Mouse (Mus musculus): Measurements from ENCODE around the gene Pex14. TPM values are rescaled to one million over a fixed set of nuclear protein-coding genes. Genes with fewer than 3 reads are reported as not detected.

The Pex14 gene
- polyA plus RNA-seq, 1 experiment = 40.1 TPM

DNA sequence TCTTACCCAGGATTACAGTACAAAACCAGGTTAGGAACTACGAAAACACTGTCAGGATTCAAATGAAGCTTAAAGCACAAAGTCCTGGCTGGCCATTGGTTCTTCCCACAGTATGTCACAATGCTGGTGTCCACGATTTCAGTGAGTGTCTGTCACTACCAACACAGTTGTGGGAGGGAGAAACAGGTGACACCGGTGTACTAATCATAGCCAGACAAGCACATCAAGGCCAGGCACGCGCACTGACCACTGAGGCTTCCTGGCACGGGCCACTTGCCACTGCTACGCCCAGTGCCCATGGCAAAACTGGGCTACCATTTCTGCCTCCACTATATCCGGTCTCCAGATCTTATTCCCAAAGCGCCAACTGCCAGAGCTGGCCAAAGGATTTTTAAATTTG is 40.0 kb downstream of the Pex14 start:
- H3K4me3 ChIP-seq (replicated peaks) = no peak overlapping the region
- no peaks in the 10 kb centered on the region for H3K9me3 ChIP-seq
- no peak for TF ChIP-seq GATA1 (IDR thresholded peaks at IDR 0.05; ENCODE audit: borderline replicate concordance, low read length)
- no peak for TF ChIP-seq FLI1 (IDR thresholded peaks at IDR 0.05; ENCODE audit: low read length)
- H3K4me1 ChIP-seq = peaks cover 26% of the 10 kb centered on the region
- H3K27me3 ChIP-seq (replicated peaks) = no peaks in the 10 kb centered on the region
- H3K36me3 ChIP-seq (replicated peaks; ENCODE audit: low read length) = peaks cover 11% of the 10 kb centered on the region

DNA sequence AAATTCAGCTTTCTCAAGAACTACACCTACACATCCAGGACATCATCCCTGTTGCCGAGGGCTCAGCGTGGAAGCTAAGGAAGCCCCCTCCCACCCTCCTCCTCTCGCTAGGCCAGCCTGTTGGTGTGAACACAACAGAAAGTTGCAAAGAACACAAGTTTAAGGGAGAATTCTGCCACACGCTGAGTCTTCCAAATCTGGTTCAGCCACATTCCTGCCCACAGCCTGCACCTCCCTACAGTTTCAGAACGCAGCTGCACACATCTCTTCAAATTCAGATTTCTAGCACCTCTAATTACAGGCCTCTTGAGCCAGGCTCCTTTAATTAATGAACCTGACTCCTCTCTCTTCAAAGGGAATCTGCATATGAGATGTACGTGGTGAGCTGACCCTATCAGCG is 41.4 kb downstream of the Pex14 start:
- no peaks in the 10 kb centered on the region for H3K27me3 ChIP-seq (replicated peaks)

DNA sequence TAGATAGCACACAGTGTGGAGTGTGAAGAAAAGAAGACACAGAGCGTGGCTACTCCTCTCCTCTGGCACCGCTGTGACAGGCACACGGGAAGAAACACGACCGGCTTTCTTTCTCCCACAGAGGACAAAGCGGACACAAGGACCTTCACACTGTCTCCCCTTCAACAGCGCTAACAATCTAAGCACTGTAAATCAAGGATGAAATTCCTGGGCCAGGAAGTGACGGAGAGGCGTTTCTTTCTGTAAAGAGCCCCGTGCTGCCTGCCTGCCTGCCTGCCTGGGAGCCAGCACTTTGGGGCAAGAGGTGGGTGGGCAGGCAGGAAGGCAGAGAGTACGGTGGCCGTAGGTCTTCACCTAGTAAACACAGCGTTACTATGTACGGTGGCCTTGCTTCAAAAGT is 42.2 kb downstream of the Pex14 start:
- H3K4me1 ChIP-seq = peaks cover 26% of the 10 kb centered on the region
- H3K9me3 ChIP-seq = no peaks in the 10 kb centered on the region
- no peaks in the 10 kb centered on the region for H3K27me3 ChIP-seq (replicated peaks)
- no peak overlapping the region for H3K4me3 ChIP-seq (replicated peaks)
- no peak for TF ChIP-seq FLI1 (IDR thresholded peaks at IDR 0.05; ENCODE audit: low read length)
- TF ChIP-seq GATA1 (IDR thresholded peaks at IDR 0.05; ENCODE audit: borderline replicate concordance, low read length) = no peak
- H3K36me3 ChIP-seq (replicated peaks; ENCODE audit: low read length) = peaks cover 14% of the 10 kb centered on the region

More for the DNA sequence above, 41.4 kb downstream of the Pex14 start:
- no peak overlapping the region for H3K4me3 ChIP-seq (replicated peaks)
- H3K36me3 ChIP-seq (replicated peaks; ENCODE audit: low read length) = peaks cover 11% of the 10 kb centered on the region
- H3K4me1 ChIP-seq = peaks cover 26% of the 10 kb centered on the region
- TF ChIP-seq GATA1 (IDR thresholded peaks at IDR 0.05; ENCODE audit: borderline replicate concordance, low read length) (no peak), FLI1 (IDR thresholded peaks at IDR 0.05; ENCODE audit: low read length) (no peak)
- H3K9me3 ChIP-seq = no peaks in the 10 kb centered on the region

DNA sequence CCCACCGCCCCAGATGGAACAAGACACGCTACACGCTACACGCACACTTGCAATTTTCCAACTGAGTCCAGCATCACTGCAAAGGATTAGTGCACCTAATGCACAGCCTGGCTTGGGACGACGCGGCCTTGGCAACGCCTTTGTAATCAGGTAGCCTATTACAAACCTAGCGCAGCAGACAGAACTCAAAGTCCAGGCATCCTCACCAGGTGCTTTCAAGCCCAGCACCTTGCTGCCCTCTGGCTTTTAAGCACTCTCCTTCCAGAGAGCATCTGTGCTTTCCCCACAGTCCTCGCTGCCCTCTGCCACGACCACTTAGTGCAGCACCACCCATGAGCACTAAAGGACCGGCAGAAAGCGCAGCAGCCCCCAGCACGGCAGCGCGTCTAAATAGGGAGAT is 42.7 kb downstream of the Pex14 start:
- H3K27me3 ChIP-seq (replicated peaks) = no peaks in the 10 kb centered on the region
- TF ChIP-seq GATA1 (IDR thresholded peaks at IDR 0.05; ENCODE audit: borderline replicate concordance, low read length) (no peak), FLI1 (IDR thresholded peaks at IDR 0.05; ENCODE audit: low read length) (no peak)
- peaks cover 26% of the 10 kb centered on the region for H3K4me1 ChIP-seq
- no peaks in the 10 kb centered on the region for H3K9me3 ChIP-seq
- H3K4me3 ChIP-seq (replicated peaks) = no peak overlapping the region
- peaks cover 15% of the 10 kb centered on the region for H3K36me3 ChIP-seq (replicated peaks; ENCODE audit: low read length)

DNA sequence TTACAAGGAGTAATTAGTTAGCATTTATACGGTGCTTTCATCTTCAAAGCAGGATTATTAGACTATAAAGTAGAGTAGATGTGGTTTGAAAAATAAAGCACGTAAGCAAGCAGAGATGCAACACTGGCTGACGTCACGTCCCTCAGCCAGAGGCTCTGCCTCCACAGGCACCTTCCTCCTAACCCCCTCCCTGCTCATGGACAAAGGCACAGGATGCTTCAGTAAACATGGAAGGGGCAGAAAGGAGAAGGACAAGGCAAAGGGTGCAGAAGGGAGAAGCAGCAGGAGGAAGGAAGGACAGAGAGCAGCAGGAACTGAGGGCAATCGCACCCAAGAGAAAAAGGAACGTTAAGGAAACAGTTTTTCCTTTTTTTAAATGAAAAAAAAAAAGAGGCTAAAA is 43.8 kb downstream of the Pex14 start:
- Histone ChIP-seq H3K4me3 (replicated peaks) (peak overlapping the region; percentile 78), H3K27me3 (replicated peaks) (no peaks in the 10 kb centered on the region), H3K36me3 (replicated peaks; ENCODE audit: low read length) (peaks cover 19% of the 10 kb centered on the region), H3K9me3 (no peaks in the 10 kb centered on the region), H3K4me1 (peaks cover 24% of the 10 kb centered on the region)
- no peak for TF ChIP-seq GATA1 (IDR thresholded peaks at IDR 0.05; ENCODE audit: borderline replicate concordance, low read length)
- TF ChIP-seq FLI1 (IDR thresholded peaks at IDR 0.05; ENCODE audit: low read length) = no peak

DNA sequence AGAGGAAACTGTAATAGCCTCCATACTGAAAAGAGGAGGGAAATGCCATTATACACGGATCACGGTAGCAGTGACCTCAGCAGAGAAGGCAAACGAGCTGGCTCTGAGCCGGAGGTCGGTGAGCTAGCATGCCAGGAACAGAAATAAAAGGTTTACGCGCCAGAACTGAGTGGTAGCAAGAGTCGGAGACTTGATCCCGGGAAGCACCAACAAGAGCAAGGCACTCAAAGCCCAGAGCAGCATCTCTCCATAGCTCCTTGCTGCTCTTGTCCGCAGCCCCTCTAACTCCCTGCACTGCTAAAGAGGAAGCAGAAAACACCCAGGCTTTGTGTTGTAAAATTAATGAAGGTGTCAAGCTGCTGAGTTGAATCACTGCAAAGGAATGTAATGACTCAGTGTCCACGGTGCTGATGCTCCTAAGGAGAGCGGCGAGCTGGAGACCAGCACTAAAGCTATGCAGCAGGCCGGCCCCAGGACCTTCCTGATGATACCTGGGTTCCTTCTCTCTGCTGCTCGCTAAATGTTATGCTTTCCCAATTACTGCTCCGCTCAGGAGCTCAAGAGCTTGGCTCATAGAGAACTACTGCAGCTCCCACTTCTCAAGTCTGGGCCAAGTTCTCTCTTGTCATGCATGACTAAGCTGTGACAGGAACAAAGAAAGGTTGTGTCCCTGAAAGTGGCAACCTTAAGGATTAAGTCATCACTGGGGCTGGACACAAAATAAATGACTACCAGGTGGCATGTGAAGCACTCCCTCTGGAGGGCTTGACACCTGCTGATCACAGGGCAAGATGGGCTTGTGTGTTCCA is 50.1 kb downstream of the Pex14 start:
- no peak for TF ChIP-seq GATA1 (IDR thresholded peaks at IDR 0.05; ENCODE audit: borderline replicate concordance, low read length)
- no peak for TF ChIP-seq FLI1 (IDR thresholded peaks at IDR 0.05; ENCODE audit: low read length)
- Histone ChIP-seq H3K27me3 (replicated peaks) (peaks cover 5% of the 10 kb centered on the region), H3K9me3 (no peaks in the 10 kb centered on the region), H3K4me1 (peaks cover 53% of the 10 kb centered on the region), H3K36me3 (replicated peaks; ENCODE audit: low read length) (peaks cover 10% of the 10 kb centered on the region), H3K4me3 (replicated peaks) (no peak overlapping the region)

DNA sequence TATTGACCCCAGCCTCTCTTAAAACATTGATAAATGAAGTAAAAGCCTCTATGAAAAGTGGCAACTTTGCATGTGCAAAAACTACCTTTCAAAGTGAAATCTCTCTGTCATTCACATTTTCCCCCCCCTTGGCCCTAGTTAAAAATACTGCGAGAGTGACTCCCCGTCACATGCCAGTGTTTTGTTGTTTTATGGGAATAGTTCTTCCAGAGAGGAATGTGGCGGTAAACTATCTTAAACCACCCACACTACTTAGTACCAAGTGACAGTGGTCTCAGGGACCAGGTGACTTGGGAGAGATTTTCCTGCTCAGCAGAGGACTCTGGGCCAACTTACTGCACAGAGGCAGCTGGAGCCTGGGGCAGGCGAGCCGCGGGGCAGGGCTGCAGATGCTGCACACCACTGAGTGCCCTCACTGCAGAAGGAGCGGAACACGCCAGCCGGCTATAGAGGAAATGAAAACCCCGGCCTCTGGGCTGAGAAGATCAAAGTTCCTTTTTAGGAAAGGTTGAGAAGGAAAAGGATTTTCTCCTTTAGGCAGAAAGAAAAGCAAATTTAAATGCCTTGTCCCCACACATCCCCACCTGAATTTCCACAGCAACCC is 50.9 kb downstream of the Pex14 start:
- TF ChIP-seq GATA1 (IDR thresholded peaks at IDR 0.05; ENCODE audit: borderline replicate concordance, low read length) (no peak), FLI1 (IDR thresholded peaks at IDR 0.05; ENCODE audit: low read length) (no peak)
- H3K27me3 ChIP-seq (replicated peaks) = peaks cover 5% of the 10 kb centered on the region
- H3K4me3 ChIP-seq (replicated peaks) = no peak overlapping the region
- H3K9me3 ChIP-seq = no peaks in the 10 kb centered on the region
- H3K4me1 ChIP-seq = peaks cover 50% of the 10 kb centered on the region
- H3K36me3 ChIP-seq (replicated peaks; ENCODE audit: low read length) = peaks cover 8% of the 10 kb centered on the region

DNA sequence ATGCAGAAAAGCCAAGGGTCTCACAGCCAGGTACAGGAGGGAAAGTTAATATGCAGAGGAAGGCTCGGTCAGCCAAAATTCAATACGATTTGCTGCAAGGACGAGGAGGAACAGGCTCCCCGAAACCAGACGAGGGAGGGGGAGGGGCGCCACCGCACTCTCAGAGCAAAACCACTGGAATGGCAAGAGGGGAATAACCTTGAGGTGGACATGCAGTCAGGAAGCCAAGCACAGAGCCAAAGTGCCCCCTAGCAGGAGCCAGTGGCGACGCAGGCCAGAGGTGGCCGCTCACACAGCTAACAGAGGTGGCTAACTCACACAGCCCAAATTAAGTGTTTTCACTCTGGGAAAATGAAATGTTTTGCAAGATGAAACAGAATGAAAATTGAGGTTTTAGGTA is 52.3 kb downstream of the Pex14 start:
- Histone ChIP-seq H3K27me3 (replicated peaks) (peaks cover 5% of the 10 kb centered on the region), H3K4me1 (peaks cover 50% of the 10 kb centered on the region), H3K9me3 (no peaks in the 10 kb centered on the region), H3K4me3 (replicated peaks) (no peak overlapping the region), H3K36me3 (replicated peaks; ENCODE audit: low read length) (peaks cover 5% of the 10 kb centered on the region)
- TF ChIP-seq FLI1 (IDR thresholded peaks at IDR 0.05; ENCODE audit: low read length) (no peak), GATA1 (IDR thresholded peaks at IDR 0.05; ENCODE audit: borderline replicate concordance, low read length) (no peak)

DNA sequence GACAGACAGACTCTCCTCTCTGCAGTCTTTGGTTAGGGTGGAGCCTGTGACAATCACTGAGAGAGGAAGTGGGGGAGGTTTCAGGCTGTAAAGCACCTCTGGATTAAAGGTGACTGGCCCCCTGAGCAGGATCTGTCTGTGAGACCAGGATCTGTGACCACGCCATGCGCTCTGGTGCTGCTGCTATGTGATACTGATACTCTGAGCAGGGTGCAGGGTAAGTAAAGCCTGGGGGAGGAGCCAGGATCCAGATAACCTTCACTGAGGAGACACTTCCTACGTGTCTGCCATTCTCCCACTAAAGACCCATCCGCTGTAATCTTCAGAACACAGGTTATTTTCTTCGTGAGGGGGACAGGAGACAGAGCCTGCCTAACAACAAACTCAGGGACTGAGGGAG is 53.8 kb downstream of the Pex14 start:
- Histone ChIP-seq H3K4me3 (replicated peaks) (no peak overlapping the region), H3K27me3 (replicated peaks) (peaks cover 5% of the 10 kb centered on the region), H3K9me3 (no peaks in the 10 kb centered on the region), H3K4me1 (peaks cover 49% of the 10 kb centered on the region), H3K36me3 (replicated peaks; ENCODE audit: low read length) (peaks cover 14% of the 10 kb centered on the region)
- TF ChIP-seq FLI1 (IDR thresholded peaks at IDR 0.05; ENCODE audit: low read length) (no peak), GATA1 (IDR thresholded peaks at IDR 0.05; ENCODE audit: borderline replicate concordance, low read length) (no peak)

DNA sequence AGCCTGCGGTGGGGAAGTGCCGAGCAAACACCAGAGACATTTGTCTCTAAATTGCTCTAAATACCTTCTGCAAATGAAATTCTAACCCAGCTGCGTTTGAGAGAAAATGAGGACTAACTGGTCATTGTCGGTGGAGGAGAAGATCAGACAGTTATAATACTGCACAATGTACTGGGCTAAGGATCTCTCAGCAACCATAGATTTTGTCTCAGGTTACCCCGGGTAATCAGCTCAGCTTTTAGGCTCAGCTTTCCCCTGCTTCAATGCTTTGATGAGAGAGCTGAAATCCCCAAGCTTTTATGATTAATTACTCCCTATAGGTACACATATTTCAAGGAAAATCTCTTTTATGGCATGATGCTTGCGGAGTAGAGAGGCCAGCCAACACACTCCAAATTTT is 59.4 kb downstream of the Pex14 start:
- Histone ChIP-seq H3K4me3 (replicated peaks) (no peak overlapping the region), H3K4me1 (peaks cover 15% of the 10 kb centered on the region), H3K27me3 (replicated peaks) (no peaks in the 10 kb centered on the region), H3K36me3 (replicated peaks; ENCODE audit: low read length) (peaks cover 42% of the 10 kb centered on the region), H3K9me3 (no peaks in the 10 kb centered on the region)
- TF ChIP-seq GATA1 (IDR thresholded peaks at IDR 0.05; ENCODE audit: borderline replicate concordance, low read length) = no peak
- TF ChIP-seq FLI1 (IDR thresholded peaks at IDR 0.05; ENCODE audit: low read length) = no peak
